Mouse (Mus musculus) hindbrain, postnatal 0 days (tissue): ENCODE data around the gene Il17rb. TPM values are rescaled to one million over a fixed set of nuclear protein-coding genes. Genes with fewer than 3 reads are reported as not detected.

Experiments
- ATAC-seq: fragments of 200-750 bp; cut with Nextera tagmentation; 2 replicates; pipeline ENCODE4 v1.8.0; 2017; ENCODE audit warnings: mild to moderate bottlenecking, moderate TSS enrichment, moderate library complexity
- DNase-seq: peaks from one replicate; pipeline ENCODE4 v3.0.0-alpha.2; 2015; ENCODE audit warnings: low spot score
- H3K27ac ChIP-seq: fragments of 300-500 bp; sonication (generic); 2 replicates; pipeline ENCODE4 v1.5.1; 2014; ENCODE audit warnings: mild to moderate bottlenecking
- H3K27me3 ChIP-seq: fragments of 300-500 bp; sonication (generic); 2 replicates; pipeline ENCODE4 v1.6.1; 2014; ENCODE audit warnings: low read length, mixed read lengths; ENCODE audit not compliant: insufficient read depth
- H3K36me3 ChIP-seq: fragments of 300-500 bp; sonication (generic); 2 replicates; pipeline ENCODE4 v1.6.1; 2014; ENCODE audit warnings: low read length, mixed read lengths; ENCODE audit not compliant: insufficient read depth
- H3K4me1 ChIP-seq: fragments of 300-500 bp; sonication (generic); 2 replicates; pipeline ENCODE4 v1.6.1; 2014; ENCODE audit warnings: antibody characterized with exemption, low read length, mixed read lengths; ENCODE audit not compliant: insufficient read depth
- H3K4me2 ChIP-seq: fragments of 300-500 bp; sonication (generic); 2 replicates; pipeline ENCODE4 v1.6.1; 2014; ENCODE audit warnings: low read depth, mild to moderate bottlenecking, low read length, moderate library complexity, mixed read lengths
- H3K4me3 ChIP-seq: fragments of 300-500 bp; sonication (generic); 2 replicates; pipeline ENCODE4 v1.5.1; 2014; ENCODE audit warnings: low read length
- H3K9ac ChIP-seq: fragments of 300-500 bp; sonication (generic); replicated peaks from 2 replicates; pipeline ENCODE4 v1.6.1; 2014; ENCODE audit warnings: mild to moderate bottlenecking, low read length, moderate library complexity, mixed read lengths
- H3K9me3 ChIP-seq: fragments of 300-500 bp; sonication (generic); 2 replicates; pipeline ENCODE4 v1.6.1; 2016; ENCODE audit warnings: low read length, mixed read lengths
- CTCF ChIP-seq: IDR thresholded peaks from 2 replicates; pipeline ENCODE4 v1.5.1; 2016; ENCODE audit warnings: antibody characterized with exemption, control low read depth, low read depth
- WGBS: fragments of 180-500 bp; shearing (Covaris S2); extraction: QIAGEN DNeasy Blood & Tissue Kit; methylation state at CpG from one replicate; pipeline ENCODE4 v1.1.7; 2014; 5-methylcytosine and 5-hydroxymethylcytosine counted together
- polyA plus RNA-seq: library from polyadenylated mRNA; unstranded; fragments of >200 nt; fragmentation: Nextera tagmentation; extraction: Ambion mirVana; gene quantifications from 2 replicates; pipeline ENCODE4 v1.2.1, GENCODE M21; 2015
- total RNA-seq: library from RNA; depleted of rRNA; stranded (reverse); fragments of >200 nt; gene quantifications from 2 replicates; pipeline ENCODE4 v1.2.3, GENCODE M21; 2014

Il17rb gene
- total and polyA plus RNA-seq, 2 experiments from 2014 or later, result 0.58 to 0.94 TPM

DNA sequence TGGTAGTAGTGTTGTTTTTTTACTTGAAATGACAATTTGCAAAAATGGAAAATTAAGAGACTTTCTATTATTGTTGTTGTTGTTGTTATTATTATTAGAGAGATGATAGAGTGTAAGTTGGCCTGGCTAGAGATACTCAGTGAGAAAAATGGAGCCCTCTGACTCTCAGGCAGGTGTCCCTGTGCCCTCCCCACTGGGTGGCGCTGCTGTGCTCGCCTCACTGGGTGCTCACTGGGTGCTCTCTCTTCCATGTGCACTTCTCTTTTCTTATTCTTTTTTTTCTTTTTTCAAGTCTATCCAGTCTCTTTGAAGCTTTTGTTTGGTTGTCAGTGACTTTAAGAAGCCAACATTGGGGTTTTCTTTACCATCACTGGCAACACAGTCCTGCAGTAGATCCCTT lies 18.7 kb upstream of the Il17rb start:
- no peak overlapping the region for H3K27ac ChIP-seq
- no peak for ATAC-seq
- no peaks in the 10 kb centered on the region for H3K27me3 ChIP-seq
- DNase-seq, result no peak
- no peaks in the 10 kb centered on the region for H3K4me1 ChIP-seq
- WGBS, result 59% methylated on average over 2 of the region's 2 CpGs
- H3K4me2 ChIP-seq, result no peak overlapping the region
- no peaks in the 10 kb centered on the region for H3K36me3 ChIP-seq
- H3K9ac ChIP-seq, result no peak overlapping the region
- peak; percentile 31; the same call in 1 of the 2 replicates for TF ChIP-seq CTCF
- H3K4me3 ChIP-seq, result no peak overlapping the region
- no peaks in the 10 kb centered on the region for H3K9me3 ChIP-seq

- ATAC-seq (no peak), DNase-seq (no peak)
- no peaks in the 10 kb centered on the region for H3K9me3 ChIP-seq
- 75% methylated on average over 7 of the region's 7 CpGs for WGBS
- H3K4me1 ChIP-seq, result no peaks in the 10 kb centered on the region
- no peak overlapping the region for H3K4me3 ChIP-seq
- H3K9ac ChIP-seq, result no peak overlapping the region
- TF ChIP-seq CTCF, result no peak
- no peaks in the 10 kb centered on the region for H3K27me3 ChIP-seq
- no peak overlapping the region for H3K4me2 ChIP-seq
- H3K27ac ChIP-seq, result no peak overlapping the region
- H3K36me3 ChIP-seq, result no peaks in the 10 kb centered on the region
Measured at GRCm38 (mm10) chr14:30024387-30024786, 15.7 kb upstream of the Il17rb start.

DNA sequence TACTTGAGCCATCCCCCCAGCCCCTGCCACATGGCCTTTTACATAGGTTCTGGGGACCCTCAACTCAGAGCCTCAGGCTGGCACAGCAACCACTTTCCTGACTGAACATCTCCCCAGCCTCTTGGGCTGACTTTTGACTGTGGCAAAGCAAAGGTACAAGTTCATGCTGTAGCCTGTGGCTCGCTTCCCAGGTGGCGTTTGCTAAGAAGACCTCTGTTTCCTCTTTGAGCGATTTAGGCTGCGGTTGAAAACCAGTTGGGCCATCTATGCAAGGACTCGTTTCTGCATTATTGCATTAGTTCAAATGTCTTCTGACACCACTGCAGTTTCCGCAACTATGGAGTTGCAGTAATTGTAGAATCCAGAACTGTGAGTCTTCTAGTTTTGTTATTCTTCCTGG lies 13.8 kb upstream of the Il17rb start:
- Histone ChIP-seq H3K9me3 (no peaks in the 10 kb centered on the region), H3K9ac (no peak overlapping the region), H3K4me3 (no peak overlapping the region), H3K4me1 (no peaks in the 10 kb centered on the region), H3K27me3 (no peaks in the 10 kb centered on the region), H3K27ac (no peak overlapping the region), H3K4me2 (no peak overlapping the region), H3K36me3 (no peaks in the 10 kb centered on the region)
- ATAC-seq, result no peak
- no peak for DNase-seq
- TF ChIP-seq CTCF, result no peak
- 94% methylated on average over 6 of the region's 6 CpGs for WGBS

DNA sequence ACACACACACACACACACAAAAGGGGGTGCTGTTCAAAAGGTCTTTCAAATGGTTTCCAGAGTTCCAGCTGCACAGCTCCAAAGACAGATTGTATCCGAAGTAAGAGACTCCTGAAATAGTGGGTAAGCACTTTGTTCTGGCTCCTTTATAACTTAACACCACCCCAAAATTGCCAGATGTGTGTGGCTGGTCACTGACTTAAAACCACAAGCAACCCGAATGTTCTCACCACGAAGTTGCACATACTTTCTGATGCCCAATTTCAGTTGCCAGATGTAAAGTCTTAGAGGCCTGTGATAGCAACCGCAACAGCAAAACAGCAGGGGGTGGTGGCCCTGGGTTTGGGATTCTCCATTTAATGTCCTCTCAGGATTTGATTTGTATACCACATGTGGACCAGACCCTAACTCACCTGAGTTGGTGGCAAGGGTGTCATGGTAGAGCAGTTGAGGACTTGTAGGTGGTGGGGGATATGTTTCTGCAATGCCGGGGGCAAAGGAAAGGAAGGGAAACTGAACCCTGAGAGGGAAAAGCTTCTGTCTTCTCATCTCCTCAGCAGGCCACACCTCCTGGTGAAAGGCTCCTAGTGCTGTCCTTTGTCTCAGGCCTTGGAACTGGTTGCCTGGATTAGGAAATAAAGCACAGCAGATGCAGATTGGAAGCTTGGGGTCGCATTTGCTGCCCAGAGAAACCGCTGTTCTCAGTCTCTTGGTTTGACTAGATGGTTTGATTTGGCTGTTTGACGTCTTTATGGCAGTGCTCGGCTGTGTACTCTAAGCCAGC lies 11.3 kb upstream of the Il17rb start:
- Histone ChIP-seq H3K4me3 (no peak overlapping the region), H3K27me3 (no peaks in the 10 kb centered on the region), H3K9ac (no peak overlapping the region), H3K4me2 (no peak overlapping the region), H3K36me3 (no peaks in the 10 kb centered on the region), H3K4me1 (no peaks in the 10 kb centered on the region), H3K27ac (no peak overlapping the region), H3K9me3 (no peaks in the 10 kb centered on the region)
- WGBS, result 53% methylated on average over 9 of the region's 9 CpGs
- no peak for DNase-seq
- no peak for TF ChIP-seq CTCF
- ATAC-seq, result no peak

- Histone ChIP-seq H3K9ac (no peak overlapping the region), H3K36me3 (no peaks in the 10 kb centered on the region), H3K27me3 (no peaks in the 10 kb centered on the region), H3K9me3 (no peaks in the 10 kb centered on the region), H3K4me2 (no peak overlapping the region), H3K4me1 (no peaks in the 10 kb centered on the region), H3K27ac (no peak overlapping the region), H3K4me3 (no peak overlapping the region)
- DNase-seq, result no peak
- TF ChIP-seq CTCF, result no peak
- 94% methylated on average over 8 of the region's 8 CpGs for WGBS
- ATAC-seq, result no peak
Measured at GRCm38 (mm10) chr14:30019375-30019774, 10.7 kb upstream of the Il17rb start.

- Histone ChIP-seq H3K4me3 (no peak overlapping the region), H3K27ac (no peak overlapping the region), H3K4me1 (no peaks in the 10 kb centered on the region), H3K27me3 (no peaks in the 10 kb centered on the region), H3K4me2 (no peak overlapping the region), H3K36me3 (no peaks in the 10 kb centered on the region), H3K9ac (no peak overlapping the region), H3K9me3 (no peaks in the 10 kb centered on the region)
- no peak for TF ChIP-seq CTCF
- ATAC-seq (no peak), DNase-seq (no peak)
- WGBS, result 94% methylated on average over 6 of the region's 6 CpGs
Measured at GRCm38 (mm10) chr14:30018846-30019245, 10.2 kb upstream of the Il17rb start.

DNA sequence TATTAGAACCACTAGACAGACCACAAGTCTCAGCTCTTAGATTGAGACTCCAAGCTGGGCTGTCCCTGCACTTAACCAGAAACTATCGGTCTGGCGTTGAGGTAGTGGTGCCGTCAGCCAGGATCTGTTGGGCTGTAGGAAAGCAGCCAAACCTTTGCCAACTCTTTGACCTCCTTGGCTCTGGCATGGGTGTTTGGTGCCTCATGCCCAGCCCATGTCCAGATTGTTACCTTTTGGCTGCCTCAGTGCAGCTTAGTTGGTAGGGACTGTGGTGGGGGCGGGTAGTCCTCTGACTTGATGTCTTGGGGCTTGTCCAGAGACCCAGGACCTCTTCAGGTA lies 9.7 kb upstream of the Il17rb start:
- H3K4me3 ChIP-seq, result no peak overlapping the region
- TF ChIP-seq CTCF, result no peak
- no peaks in the 10 kb centered on the region for H3K27me3 ChIP-seq
- H3K27ac ChIP-seq, result no peak overlapping the region
- H3K4me1 ChIP-seq, result no peaks in the 10 kb centered on the region
- no peak overlapping the region for H3K4me2 ChIP-seq
- no peak overlapping the region for H3K9ac ChIP-seq
- ATAC-seq, result no peak
- no peaks in the 10 kb centered on the region for H3K9me3 ChIP-seq
- DNase-seq, result no peak
- WGBS, result 79% methylated on average over 4 of the region's 4 CpGs
- H3K36me3 ChIP-seq, result no peaks in the 10 kb centered on the region
